Mouse (Mus musculus): ENCODE data around the gene Clstn3.

The Clstn3 gene

GRCm38 (mm10) chr6:124448186-124448852 is 16.3 kb downstream of the Clstn3 start:
- DNase-seq: no peak

GRCm38 (mm10) chr6:124447356-124447755 is 17.2 kb downstream of the Clstn3 start:
- DNase-seq: no peak

DNA sequence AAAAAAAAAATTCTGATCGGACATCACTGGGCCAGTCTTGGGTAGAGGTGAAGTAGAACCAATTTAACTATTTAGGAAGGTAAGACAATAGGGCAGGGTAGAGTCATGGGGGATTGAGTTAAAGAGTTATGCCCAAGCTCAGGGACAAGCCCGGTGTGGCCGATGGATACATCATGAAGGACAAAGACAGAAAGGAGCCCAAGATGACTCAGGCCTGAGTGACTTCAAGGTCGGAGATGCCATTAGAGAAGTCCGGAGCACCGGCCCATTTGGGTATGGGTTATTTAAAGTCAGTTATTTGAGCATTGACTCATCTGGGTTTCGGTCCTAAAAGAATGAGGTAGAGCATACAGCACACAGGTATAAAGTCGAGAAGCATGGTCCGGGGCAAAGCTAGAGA is 18.1 kb downstream of the Clstn3 start:
- no peak for DNase-seq

DNA sequence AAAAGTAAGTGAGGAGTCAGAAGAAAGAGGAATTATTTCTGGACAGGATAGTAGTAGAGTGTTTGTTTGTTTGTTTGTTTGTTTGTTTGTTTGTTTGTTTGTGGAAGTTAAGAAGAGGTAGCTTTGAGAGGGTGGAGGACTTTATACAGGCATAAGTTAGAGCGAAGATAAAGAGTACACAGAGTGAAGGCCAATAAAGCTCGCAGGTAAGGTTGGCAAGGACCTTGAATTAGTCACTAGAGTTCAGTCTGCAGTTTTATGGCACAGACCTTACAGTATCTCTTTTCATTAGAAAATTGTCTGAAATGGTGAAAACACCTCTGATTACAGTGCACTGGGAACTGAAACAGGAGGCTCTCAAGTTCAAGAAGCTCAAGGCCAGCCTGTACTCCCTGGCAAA is 18.6 kb downstream of the Clstn3 start:
- DNase-seq: no peak

DNA sequence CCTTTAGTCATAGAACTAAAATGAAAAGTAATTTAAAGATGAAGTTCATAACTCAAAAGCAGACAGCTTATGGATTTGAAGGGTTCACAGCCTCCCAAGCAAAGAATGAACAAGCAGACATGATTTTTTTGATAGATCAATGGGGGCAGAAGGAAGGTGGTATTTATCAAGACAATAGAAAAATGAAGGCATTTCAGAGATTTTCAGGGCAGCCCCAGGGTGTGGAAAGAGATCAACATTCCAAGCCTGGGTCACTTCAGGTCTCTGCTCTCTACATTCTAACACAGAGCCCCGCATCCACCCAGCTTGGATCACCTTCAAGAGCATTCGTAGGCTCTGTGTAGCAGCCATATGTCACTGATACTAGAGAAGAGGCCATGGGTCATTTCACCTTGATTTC is 21.3 kb downstream of the Clstn3 start:
- DNase-seq: no peak

GRCm38 (mm10) chr6:124436245-124436644 is 28.3 kb downstream of the Clstn3 start:
- DNase-seq: no peak

DNA sequence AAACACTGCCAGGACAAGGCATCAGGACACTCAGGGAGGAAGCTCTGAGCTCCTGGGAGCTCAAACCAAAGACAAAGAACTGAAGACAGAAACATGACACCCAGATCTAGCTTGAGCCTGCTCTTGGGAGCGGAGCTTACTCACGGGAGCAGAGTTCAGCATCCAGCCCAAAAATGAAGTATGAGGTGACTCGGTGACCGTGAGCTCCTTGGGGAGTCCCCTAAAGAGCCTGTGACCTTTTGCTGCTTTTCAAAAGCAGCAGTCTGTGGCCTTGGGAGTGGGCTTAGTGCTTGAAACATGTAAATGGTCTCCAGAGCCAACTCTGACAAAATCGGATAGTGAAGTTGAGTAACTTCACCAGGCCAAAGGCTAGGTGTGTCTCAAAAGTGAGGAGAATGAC is 29.4 kb downstream of the Clstn3 start:
- DNase-seq: no peak

DNA sequence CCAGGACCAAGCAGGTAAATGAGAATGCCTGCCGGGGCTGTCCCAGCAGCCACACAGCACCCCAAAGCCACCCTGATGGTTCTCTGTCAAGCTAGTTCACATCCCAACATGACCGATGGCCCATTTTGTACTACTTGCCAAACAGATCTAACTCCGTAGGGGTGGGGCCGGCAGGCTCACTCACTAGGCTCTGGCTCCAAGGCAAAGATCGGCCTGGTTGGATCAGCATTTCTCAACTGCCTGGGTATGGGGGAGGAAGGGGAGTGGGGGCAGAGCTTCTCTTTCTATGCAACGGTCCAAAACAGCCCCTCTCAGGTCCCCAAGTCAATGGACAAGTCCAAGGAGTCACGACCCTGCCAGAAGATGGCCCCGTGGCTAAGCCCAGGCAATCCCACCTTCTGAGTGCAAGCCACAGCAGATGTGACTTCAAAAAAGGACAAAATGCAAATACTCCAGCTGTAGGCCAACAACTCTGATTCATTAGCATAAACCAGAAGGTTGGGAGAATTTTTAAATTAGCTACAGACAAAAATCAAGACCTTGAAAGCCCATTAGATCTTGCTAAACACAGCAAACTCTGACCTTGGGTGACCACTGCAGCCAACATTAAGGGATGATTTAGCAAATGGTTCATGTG is 30.8 kb downstream of the Clstn3 start:
- no peak for DNase-seq

DNA sequence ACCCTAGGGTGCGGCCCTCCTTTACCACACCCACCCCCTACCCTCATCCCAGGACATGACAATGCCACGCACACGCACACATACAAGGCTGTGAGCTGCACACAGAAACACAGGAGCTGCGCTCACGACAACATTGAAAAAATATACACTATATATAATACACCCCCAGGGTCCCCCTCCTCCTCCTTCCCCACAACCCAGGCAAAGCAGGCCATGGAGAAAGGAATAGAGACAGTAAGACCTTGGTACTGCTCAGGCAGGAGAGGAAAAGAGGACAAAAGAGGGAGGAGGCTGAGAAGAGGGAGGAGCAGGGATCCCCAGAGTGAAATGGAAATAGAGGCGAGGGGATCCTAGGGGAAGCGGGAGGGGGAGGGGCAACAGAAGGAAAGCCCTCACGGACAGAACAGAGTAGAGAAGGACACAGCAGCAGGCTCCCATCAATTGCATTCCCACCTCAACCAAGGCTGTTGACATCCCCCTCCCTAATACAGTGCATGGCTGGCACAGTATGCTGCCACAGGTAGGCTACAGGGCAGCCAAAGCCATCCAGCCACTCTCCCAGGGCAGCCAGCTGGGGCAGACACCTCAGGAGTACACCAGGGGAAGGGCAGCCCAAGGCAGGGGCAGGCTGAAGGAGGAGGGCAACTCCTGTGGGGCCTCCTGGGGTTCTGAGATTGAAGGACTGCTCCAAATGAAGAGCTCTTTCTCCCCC is 33.7 kb downstream of the Clstn3 start:
- no peak for DNase-seq

- no peak for DNase-seq
These were observed 34.2 kb downstream of the Clstn3 start for GRCm38 (mm10) chr6:124430379-124430778.

DNA sequence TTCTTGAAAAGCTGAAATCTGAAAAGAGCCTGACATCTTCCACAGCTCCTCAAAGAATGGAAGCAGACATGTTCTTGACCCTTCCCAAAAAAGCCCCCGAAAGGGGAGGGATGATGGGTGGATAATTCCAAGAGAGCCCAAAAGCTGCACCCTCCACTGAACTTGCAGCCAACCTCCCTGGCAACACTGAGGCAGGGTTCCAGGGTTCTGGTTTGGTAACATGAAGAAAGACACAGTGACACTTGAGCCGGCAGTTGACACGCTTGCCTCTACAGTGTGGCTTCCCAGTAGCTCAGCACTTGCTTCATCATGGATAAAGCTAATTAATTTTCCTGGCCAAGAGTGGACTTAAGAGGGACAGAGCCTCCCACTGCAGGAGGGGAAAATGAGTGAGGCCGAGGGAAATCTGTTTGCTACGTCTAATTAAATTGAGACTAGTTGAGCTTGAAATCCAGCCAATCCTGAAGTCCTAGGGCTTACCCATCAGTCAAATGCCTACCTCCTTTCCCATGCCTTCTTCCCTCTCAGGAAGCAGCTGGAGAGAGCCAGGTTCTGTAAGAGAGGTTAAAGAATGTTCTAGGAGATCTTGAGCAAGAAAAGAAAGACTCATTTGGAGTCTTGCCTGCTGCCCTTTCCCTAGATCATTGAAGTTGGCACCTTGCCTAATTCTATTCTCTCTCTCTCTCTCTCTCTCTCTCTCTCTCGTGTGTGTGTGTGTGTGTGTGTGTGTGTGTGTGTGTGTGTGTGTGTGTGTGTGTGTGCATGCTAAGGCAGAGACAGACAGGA is 36.6 kb downstream of the Clstn3 start:
- no peak for DNase-seq

DNA sequence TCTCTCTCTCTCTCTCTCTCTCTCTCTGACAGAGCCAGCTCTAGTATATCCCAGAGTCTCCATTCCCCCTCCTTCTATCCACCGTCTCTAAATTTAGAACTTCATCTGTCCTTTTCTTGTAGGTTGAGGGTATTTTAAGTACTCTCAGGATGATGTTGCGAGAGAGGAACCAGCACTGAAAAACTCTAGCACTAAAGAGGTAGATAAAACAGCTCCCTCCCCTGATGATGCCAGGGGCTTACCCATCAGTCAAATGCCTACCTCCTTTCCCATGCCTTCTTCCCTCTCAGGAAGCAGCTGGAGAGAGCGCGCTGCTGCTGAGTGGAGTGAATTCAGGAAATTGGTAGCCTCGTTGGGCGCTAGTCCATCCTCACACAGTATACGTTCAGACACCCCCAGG is 37.3 kb downstream of the Clstn3 start:
- DNase-seq: no peak

- DNase-seq: no peak
These were observed 38.0 kb downstream of the Clstn3 start for GRCm38 (mm10) chr6:124426604-124427003.

DNA sequence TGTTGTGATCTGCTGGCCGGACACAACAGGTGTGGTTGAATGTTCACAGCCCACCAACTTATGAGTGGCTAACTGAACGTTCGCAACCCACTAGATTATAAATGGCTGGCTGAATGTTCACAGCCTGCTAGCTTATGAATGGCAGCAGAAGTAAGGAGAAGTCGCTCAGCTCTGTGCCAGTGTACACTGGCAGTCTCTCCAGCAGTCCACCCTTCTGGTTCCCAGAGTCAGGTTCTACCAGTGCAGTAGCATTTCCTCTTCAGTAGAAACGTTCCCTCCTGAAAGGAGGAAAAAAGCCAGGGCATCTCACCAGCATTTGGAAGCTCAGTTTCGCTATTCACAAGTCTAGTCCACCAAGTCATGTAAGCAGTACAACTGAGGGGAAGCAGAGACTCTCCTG is 39.1 kb downstream of the Clstn3 start:
- DNase-seq: no peak

- DNase-seq: peak; percentile 50
These were observed 39.6 kb downstream of the Clstn3 start for GRCm38 (mm10) chr6:124425042-124425441.

DNA sequence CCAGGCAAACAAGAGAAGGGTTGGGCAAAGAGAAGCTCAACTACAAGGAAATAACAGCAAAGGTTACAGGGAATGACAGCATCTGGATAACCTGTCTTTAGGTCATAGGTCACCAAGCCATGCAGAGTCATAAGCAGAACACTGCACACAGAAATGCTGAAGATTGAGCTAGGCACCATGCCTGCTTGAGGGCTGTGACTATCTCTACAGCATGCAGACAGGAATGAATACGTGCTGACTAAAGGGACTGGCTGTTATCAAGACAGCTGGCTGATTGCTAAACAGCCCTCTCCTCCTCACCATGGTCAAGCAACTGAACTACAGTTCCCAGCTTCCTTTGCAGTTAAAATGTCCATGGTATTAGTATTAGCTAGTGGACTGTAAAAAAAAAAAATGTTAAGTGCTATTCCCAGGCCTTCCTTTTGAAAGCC is 40.5 kb downstream of the Clstn3 start:
- DNase-seq: no peak

GRCm38 (mm10) chr6:124418686-124419085 is 45.9 kb downstream of the Clstn3 start:
- DNase-seq: no peak

DNA sequence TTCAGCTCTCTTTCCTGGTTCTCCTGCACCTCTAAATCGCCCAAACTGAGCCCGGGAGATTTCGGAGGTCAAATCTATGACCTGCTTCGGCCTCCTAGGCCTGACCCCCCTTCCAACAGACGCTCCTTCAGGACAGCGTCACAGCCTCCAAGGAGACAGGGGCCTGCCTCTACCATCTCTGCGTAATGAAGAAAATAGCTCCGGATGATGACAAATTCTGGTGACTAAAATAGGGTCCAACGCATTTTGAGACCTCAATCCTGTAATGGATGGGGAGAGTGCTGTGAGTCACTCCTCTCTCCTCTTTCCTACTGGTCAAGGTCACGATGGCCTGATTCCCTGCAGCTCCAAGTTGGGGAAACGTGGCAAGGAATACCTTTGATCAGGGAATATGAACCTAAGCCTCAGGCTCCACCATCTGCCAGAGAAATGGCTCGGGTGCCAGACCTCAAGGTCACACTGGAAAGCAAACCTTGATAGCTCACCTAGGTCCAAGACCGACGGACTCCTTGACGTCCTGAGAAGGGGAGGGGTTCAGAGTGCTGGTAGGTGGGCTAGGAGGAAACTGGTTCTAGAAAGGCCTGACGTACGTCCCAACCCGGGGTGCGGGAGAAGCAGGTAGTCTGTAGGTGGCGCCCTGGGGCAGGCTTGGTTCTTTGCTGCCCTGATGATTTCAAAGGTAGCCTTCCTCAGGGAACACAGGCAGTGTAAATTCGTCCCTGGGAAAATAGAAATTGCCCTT is 49.1 kb downstream of the Clstn3 start:
- peak; percentile 89 for DNase-seq

GRCm38 (mm10) chr6:124414927-124415325 is 49.7 kb downstream of the Clstn3 start, which contains the start of gene Pex5:
Gene Pex5, minus strand, starts transcription at chr6:124415067.
- DNase-seq: peak; percentile 99

- DNase-seq: no peak
These were observed 50.3 kb downstream of the Clstn3 start for GRCm38 (mm10) chr6:124414150-124414926.

DNA sequence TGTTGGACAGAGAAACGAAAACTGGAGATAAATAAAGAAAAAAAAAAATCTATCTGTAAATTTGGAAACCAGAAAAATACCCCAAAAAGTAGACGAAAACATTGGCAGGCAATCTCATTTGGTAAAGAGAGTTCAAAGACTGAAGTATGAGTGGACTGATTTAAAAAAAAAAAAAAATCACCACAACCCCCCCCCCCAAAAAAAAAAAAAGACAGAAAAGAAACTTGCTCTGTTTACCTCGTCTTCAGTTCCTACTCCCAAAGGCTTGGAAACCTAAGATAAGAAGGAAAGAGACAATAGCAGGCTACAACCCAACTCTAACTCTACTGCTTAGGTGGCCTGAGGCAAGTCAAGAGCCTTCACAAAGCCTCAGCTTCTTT is 50.8 kb downstream of the Clstn3 start:
- no peak for DNase-seq

- no peak for DNase-seq
These were observed 56.2 kb downstream of the Clstn3 start for GRCm38 (mm10) chr6:124408355-124408754.
